9 mouse cellular contexts compared by ENCODE assay signal in genomic region chr17:83732166-83732629, GRCm38 (mm10). TPM values are rescaled to one million over a fixed set of nuclear protein-coding genes. Genes with fewer than 3 reads are reported as not detected.
DNase-seq lines count a peak whose midpoint lies in the region; ATAC-seq and TF ChIP-seq lines count a peak whose summit lies in the region.
"Had no signal": no experiment of that assay in that cellular context is flagged by ENCODE, and none has a peak within 500 bp of the region (broad histone marks: within the 10 kb centered on the region; RNA-seq: fewer than 3 reads in every experiment).

No protein-coding gene starts in this region.

- H3K4me2 ChIP-seq in lung, postnatal 0 days (replicated peaks; ENCODE audit: low read depth, low read length): no peak overlapping the region
- no peak overlapping the region for H3K4me2 ChIP-seq in stomach, embryonic 15.5 days
- no peak overlapping the region for H3K4me2 ChIP-seq in hindbrain, embryonic 14.5 days (replicated peaks)
- H3K4me2 ChIP-seq: embryonic facial prominence, embryonic 12.5 days had no signal

- no peak for TF ChIP-seq CTCF in lung, postnatal 0 days (IDR thresholded peaks at IDR 0.05)

- no peaks in the 10 kb centered on the region for H3K9me3 ChIP-seq in lung, postnatal 0 days (ENCODE audit: low read length)
- no peaks in the 10 kb centered on the region for H3K9me3 ChIP-seq in stomach, embryonic 15.5 days
- H3K9me3 ChIP-seq in hindbrain, embryonic 14.5 days (ENCODE audit: control insufficient read depth, low read length): no peaks in the 10 kb centered on the region
- H3K9me3 ChIP-seq: embryonic facial prominence, embryonic 12.5 days had no signal

- peak; percentile 27 to 41 for DNase-seq in layer of hippocampus, adult 18-20 months (ENCODE audit: low spot score in 2 of 2)
- no peak for DNase-seq in layer of hippocampus, adult 8-10 months (ENCODE audit: low spot score in 2 of 2)
- peak; percentile 16 for DNase-seq in ZHBTc4 (ENCODE audit: low read depth, low spot score)
- DNase-seq in kidney, adult 9 months: peak; percentile 56
- DNase-seq in lung, postnatal 0 days (ENCODE audit: low spot score): peak; percentile 81
- no peak for DNase-seq in hindbrain, embryonic 14.5 days (ENCODE audit: low spot score)

- no peaks in the 10 kb centered on the region for H3K36me3 ChIP-seq in lung, postnatal 0 days (ENCODE audit: insufficient read depth, low read length)
- no peaks in the 10 kb centered on the region for H3K36me3 ChIP-seq in stomach, embryonic 15.5 days
- H3K36me3 ChIP-seq in hindbrain, embryonic 14.5 days (replicated peaks; ENCODE audit: control insufficient read depth, insufficient read depth): no peaks in the 10 kb centered on the region

- peak; percentile 75 for ATAC-seq in erythroid progenitor cell, adult 5-6 weeks (replicated peaks; ENCODE audit: low FRiP score, poor library complexity, severe bottlenecking)
- ATAC-seq in lung, postnatal 0 days: peak; percentile 77
- peak; percentile 61; the same call in 1 of the 2 replicates for ATAC-seq in stomach, embryonic 15.5 days (ENCODE audit: insufficient read depth, low FRiP score, low read depth)
- ATAC-seq in hindbrain, embryonic 14.5 days (ENCODE audit: low FRiP score): no peak

- H3K4me3 ChIP-seq in lung, postnatal 0 days (ENCODE audit: low read depth, low read length): no peak overlapping the region
- no peak overlapping the region for H3K4me3 ChIP-seq in stomach, embryonic 15.5 days (replicated peaks)
- no peak overlapping the region for H3K4me3 ChIP-seq in hindbrain, embryonic 14.5 days (replicated peaks; ENCODE audit: low read length)
- H3K4me3 ChIP-seq: embryonic facial prominence, embryonic 12.5 days had no signal

- H3K4me1 ChIP-seq in lung, postnatal 0 days (ENCODE audit: insufficient read depth, low read depth, low read length): no peaks in the 10 kb centered on the region
- H3K4me1 ChIP-seq in stomach, embryonic 15.5 days: peaks cover 6% of the 10 kb centered on the region; the same call in 1 of the 2 replicates
- H3K4me1 ChIP-seq in hindbrain, embryonic 14.5 days (replicated peaks; ENCODE audit: control insufficient read depth, insufficient read depth, low read length): no peaks in the 10 kb centered on the region

- H3K27ac ChIP-seq in lung, postnatal 0 days (ENCODE audit: low read length): no peak overlapping the region
- H3K27ac ChIP-seq in stomach, embryonic 15.5 days: peak overlapping the region; percentile 40; the same call in 1 of the 2 replicates
- H3K27ac ChIP-seq in hindbrain, embryonic 14.5 days: no peak overlapping the region
- H3K27ac ChIP-seq: embryonic facial prominence, embryonic 12.5 days had no signal

- 35% methylated on average over 10 of the region's 10 CpGs for WGBS in lung, postnatal 0 days
- WGBS in stomach, embryonic 15.5 days: 42% methylated on average over 10 of the region's 10 CpGs
- WGBS in hindbrain, embryonic 14.5 days: 73% methylated on average over 10 of the region's 10 CpGs

- no peak overlapping the region for H3K9ac ChIP-seq in lung, postnatal 0 days (replicated peaks; ENCODE audit: low read depth)
- no peak overlapping the region for H3K9ac ChIP-seq in stomach, embryonic 15.5 days
- no peak overlapping the region for H3K9ac ChIP-seq in hindbrain, embryonic 14.5 days
- H3K9ac ChIP-seq: embryonic facial prominence, embryonic 12.5 days had no signal

- TF ChIP-seq EP300 in lung, postnatal 0 days (IDR thresholded peaks at IDR 0.05): no peak

- no peaks in the 10 kb centered on the region for H3K27me3 ChIP-seq in lung, postnatal 0 days (replicated peaks; ENCODE audit: insufficient read depth, low read length)
- H3K27me3 ChIP-seq in stomach, embryonic 15.5 days (replicated peaks): no peaks in the 10 kb centered on the region
- H3K27me3 ChIP-seq in hindbrain, embryonic 14.5 days (ENCODE audit: control insufficient read depth, insufficient read depth, low read length): no peaks in the 10 kb centered on the region
- H3K27me3 ChIP-seq: embryonic facial prominence, embryonic 12.5 days had no signal

RNA-seq across cellular contexts. Expression of gene Mta3, which starts 26.2 kb away (rescaled TPM):
- 100 to 1,000 TPM in 1 of 2 experiments, 10 to 100 TPM in 1; 98.9 to 103 TPM for total RNA-seq in layer of hippocampus, adult 18-20 months (2021)
- total RNA-seq in layer of hippocampus, adult 8-10 months (2022): 100 to 1,000 TPM in 2 of 4 experiments, 10 to 100 TPM in 2; 94.3 to 108 (median 101) TPM
- 61.6 and 69.6 TPM in 2 replicates for total RNA-seq in erythroid progenitor cell, adult 5-6 weeks (2015; ENCODE audit: low replicate concordance)
- 57.6 and 59.2 TPM in 2 replicates for total RNA-seq in erythroid progenitor cell, adult 5-6 weeks (2017; ENCODE audit: low replicate concordance)
- polyA plus RNA-seq in lung, postnatal 0 days (2015; fragmentation: Nextera tagmentation; extraction: Ambion mirVana): 32.0 and 40.0 TPM in 2 replicates
- polyA plus RNA-seq in stomach, embryonic 15.5 days (2015; fragmentation: Nextera tagmentation; extraction: Ambion mirVana): 43.8 and 48.4 TPM in 2 replicates
- 34.3 and 34.8 TPM in 2 replicates for polyA plus RNA-seq in hindbrain, embryonic 14.5 days (2014; fragmentation: Nextera tagmentation; extraction: Ambion mirVana)

Comparison
In these comparisons a context has a peak if more than half of its experiments do, and no peak if none do; other contexts are left out.
1. DNase-seq: peak in layer of hippocampus, adult 18-20 months (2 of 2), ZHBTc4 (single experiment), kidney, adult 9 months (single experiment) and lung, postnatal 0 days (single experiment); none in layer of hippocampus, adult 8-10 months (0 of 2) and hindbrain, embryonic 14.5 days (single experiment).